Mouse (Mus musculus) limb, embryonic 14.5 days (tissue): ENCODE data around the gene Tsga10. TPM values are rescaled to one million over a fixed set of nuclear protein-coding genes. Genes with fewer than 3 reads are reported as not detected.
"Not testable (repeated sequence)": the region's sequence is repeated elsewhere in the genome, so short reads cannot be mapped to it uniquely, and the experiment has no call there.

ENCODE experiments used
- ATAC-seq: fragments of 200-750 bp; cut with Nextera tagmentation; 2 replicates; pipeline ENCODE4 v1.8.0; 2017; ENCODE audit warnings: low read depth, moderate number of reproducible peaks, moderate TSS enrichment; ENCODE audit not compliant: low FRiP score
- DNase-seq: peaks from one replicate; pipeline ENCODE4 v3.0.0-alpha.2; 2015; ENCODE audit warnings: low spot score
- H3K27ac ChIP-seq: fragments of 300-500 bp; sonication (generic); replicated peaks from 2 replicates; pipeline ENCODE4 v1.5.1; 2014; ENCODE audit warnings: low read depth, mild to moderate bottlenecking, low read length, moderate library complexity, mixed read lengths
- H3K27me3 ChIP-seq: fragments of 300-500 bp; sonication (generic); 2 replicates; pipeline ENCODE4 v1.6.1; 2014; ENCODE audit warnings: low read length, mixed read lengths; ENCODE audit not compliant: control insufficient read depth, insufficient read depth
- H3K36me3 ChIP-seq: fragments of 300-500 bp; sonication (generic); 2 replicates; pipeline ENCODE4 v1.6.1; 2014; ENCODE audit warnings: mild to moderate bottlenecking, low read length, moderate library complexity, mixed read lengths; ENCODE audit not compliant: control insufficient read depth, insufficient read depth
- H3K4me1 ChIP-seq: fragments of 300-500 bp; sonication (generic); 2 replicates; pipeline ENCODE4 v1.6.1; 2014; ENCODE audit warnings: antibody characterized with exemption, low read length, mixed read lengths; ENCODE audit not compliant: control insufficient read depth, insufficient read depth
- H3K4me2 ChIP-seq: fragments of 300-500 bp; sonication (generic); replicated peaks from 2 replicates; pipeline ENCODE4 v1.6.1; 2014; ENCODE audit warnings: low read depth, mild to moderate bottlenecking, low read length, moderate library complexity; ENCODE audit not compliant: severe bottlenecking
- H3K4me3 ChIP-seq: fragments of 300-500 bp; sonication (generic); replicated peaks from 2 replicates; pipeline ENCODE4 v1.5.1; 2014; ENCODE audit warnings: low read length
- H3K9ac ChIP-seq: fragments of 300-500 bp; sonication (generic); 2 replicates; pipeline ENCODE4 v1.6.1; 2014; ENCODE audit warnings: mild to moderate bottlenecking, low read depth, low read length, moderate library complexity; ENCODE audit not compliant: severe bottlenecking
- H3K9me3 ChIP-seq: fragments of 300-500 bp; sonication (generic); 2 replicates; pipeline ENCODE4 v1.6.1; 2016; ENCODE audit warnings: low read length; ENCODE audit not compliant: control insufficient read depth
- POLR2A ChIP-seq: fragments of 200-500 bp; IDR thresholded peaks from 2 replicates; pipeline ENCODE4 v1.8.0; 2012; ENCODE audit warnings: inconsistent platforms, mild to moderate bottlenecking, moderate library complexity, borderline replicate concordance; ENCODE audit not compliant: insufficient read depth, insufficient read length; ENCODE audit errors: extremely low read depth
- WGBS: fragments of 180-500 bp; shearing (Covaris S2); extraction: QIAGEN DNeasy Blood & Tissue Kit; methylation state at CpG from one replicate; pipeline ENCODE4 v1.1.7; 2014; 5-methylcytosine and 5-hydroxymethylcytosine counted together
- polyA plus RNA-seq, 2 experiments: library from polyadenylated mRNA; depleted of rRNA in 1 of 2; stranded (reverse) in 1 of 2; unstranded in 1 of 2; fragments of >200 nt; fragmentation: Nextera tagmentation in 1 of 2; extraction: Ambion mirVana in 1 of 2; gene quantifications; 2 replicates each; pipeline versions ENCODE4 v1.2.1 to v1.2.3; 2012 to 2014

The Tsga10 gene
- polyA plus RNA-seq, 2 experiments = 4.9 to 6.1 TPM

GRCm38 (mm10) chr1:37850696-37851095 is 15.5 kb downstream of the Tsga10 start:
- no peaks in the 10 kb centered on the region for H3K9me3 ChIP-seq
- no peak overlapping the region for H3K4me2 ChIP-seq
- WGBS = 77% methylated on average over 2 of the region's 2 CpGs
- H3K4me1 ChIP-seq = no peaks in the 10 kb centered on the region
- H3K27ac ChIP-seq = no peak overlapping the region
- TF ChIP-seq POLR2A = no peak
- no peak overlapping the region for H3K4me3 ChIP-seq
- no peaks in the 10 kb centered on the region for H3K36me3 ChIP-seq
- no peak for DNase-seq
- ATAC-seq = no peak
- no peaks in the 10 kb centered on the region for H3K27me3 ChIP-seq
- no peak overlapping the region for H3K9ac ChIP-seq

DNA sequence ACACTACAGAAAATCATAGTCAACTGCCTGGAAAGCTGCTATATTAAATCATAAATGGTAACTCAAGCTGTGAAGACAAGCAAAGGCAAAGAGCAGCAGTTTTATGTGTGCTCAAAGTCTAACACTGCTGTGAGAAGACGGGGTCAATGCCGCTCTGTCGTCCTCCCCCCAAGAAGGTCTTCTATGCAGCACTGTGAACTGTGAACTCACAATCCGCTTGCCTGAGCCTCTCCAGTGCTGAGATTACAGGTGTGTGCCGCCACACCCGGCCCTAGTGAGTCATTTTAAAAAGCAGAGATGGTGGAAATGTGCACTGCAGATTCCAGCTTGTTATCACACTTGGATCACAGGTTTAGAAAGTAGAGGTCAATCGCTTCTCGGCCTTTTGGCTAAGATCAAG is 19.4 kb downstream of the Tsga10 start:
- DNase-seq (no peak), ATAC-seq (no peak)
- no peaks in the 10 kb centered on the region for H3K27me3 ChIP-seq
- no peak overlapping the region for H3K9ac ChIP-seq
- H3K27ac ChIP-seq = no peak overlapping the region
- no peak overlapping the region for H3K4me2 ChIP-seq
- H3K4me3 ChIP-seq = no peak overlapping the region
- H3K36me3 ChIP-seq = no peaks in the 10 kb centered on the region
- 79% methylated on average over 8 of the region's 8 CpGs for WGBS
- no peaks in the 10 kb centered on the region for H3K4me1 ChIP-seq
- no peaks in the 10 kb centered on the region for H3K9me3 ChIP-seq
- no peak for TF ChIP-seq POLR2A

DNA sequence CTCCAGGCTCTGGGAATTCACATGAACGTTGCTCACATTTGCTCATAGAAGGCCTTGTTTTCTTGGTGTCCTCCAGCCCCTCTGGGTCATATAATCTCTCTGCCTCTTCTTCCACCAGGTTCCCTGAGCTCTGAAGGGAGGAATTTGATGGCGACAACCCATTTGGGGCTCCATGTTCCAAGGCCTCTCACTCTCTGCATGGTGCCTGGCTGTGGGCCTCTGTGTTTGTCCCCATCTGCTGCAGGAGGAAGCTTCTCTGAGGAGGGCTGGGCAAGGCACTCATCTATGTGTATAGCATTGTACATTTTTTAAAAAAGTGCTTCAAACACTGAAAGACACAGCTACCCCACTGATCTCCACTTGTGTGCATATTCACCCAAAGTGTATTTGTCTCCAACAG is 34.5 kb downstream of the Tsga10 start:
- DNase-seq (no peak), ATAC-seq (no peak)
- Histone ChIP-seq H3K27ac (no peak overlapping the region), H3K4me2 (no peak overlapping the region), H3K4me3 (no peak overlapping the region), H3K9ac (no peak overlapping the region), H3K9me3 (no peaks in the 10 kb centered on the region), H3K27me3 (no peaks in the 10 kb centered on the region), H3K4me1 (no peaks in the 10 kb centered on the region), H3K36me3 (no peaks in the 10 kb centered on the region)
- no peak for TF ChIP-seq POLR2A
- 55% methylated on average over 2 of the region's 2 CpGs for WGBS

GRCm38 (mm10) chr1:37802291-37802690 is 63.9 kb downstream of the Tsga10 start:
- peak; percentile 4 for DNase-seq
- H3K4me2 ChIP-seq, H3K27ac ChIP-seq, H3K4me1 ChIP-seq, H3K27me3 ChIP-seq, ATAC-seq, H3K36me3 ChIP-seq, H3K4me3 ChIP-seq, H3K9me3 ChIP-seq, H3K9ac ChIP-seq: not testable (repeated sequence)
- 77% methylated on average over 1 of the region's 1 CpGs for WGBS

DNA sequence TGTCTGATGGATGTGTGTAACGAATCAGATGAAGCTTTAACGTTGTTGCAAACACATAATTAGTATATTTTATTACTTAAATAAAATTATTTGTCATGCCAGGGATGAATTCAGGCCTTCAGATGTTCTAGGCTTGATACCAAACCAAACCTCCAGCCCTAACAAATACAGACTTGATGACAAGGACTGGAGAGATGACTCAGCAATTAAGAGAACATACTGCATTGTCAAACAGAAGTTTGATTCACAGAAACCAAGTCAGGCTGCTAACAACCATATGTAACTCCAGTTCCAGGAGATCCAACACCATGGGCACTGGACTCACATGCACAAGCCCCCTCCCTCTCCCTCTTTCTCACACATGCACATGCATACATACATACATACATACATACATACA is 65.9 kb downstream of the Tsga10 start:
- Histone ChIP-seq H3K4me3 (no peak overlapping the region), H3K27me3 (no peaks in the 10 kb centered on the region), H3K9me3 (no peaks in the 10 kb centered on the region), H3K4me1 (no peaks in the 10 kb centered on the region), H3K36me3 (no peaks in the 10 kb centered on the region), H3K9ac (no peak overlapping the region), H3K4me2 (no peak overlapping the region), H3K27ac (no peak overlapping the region)
- DNase-seq = no peak
- TF ChIP-seq POLR2A = no peak
- no peak for ATAC-seq
- 86% methylated on average over 2 of the region's 2 CpGs for WGBS

- H3K4me2 ChIP-seq = no peak overlapping the region
- WGBS = 60% methylated on average over 3 of the region's 3 CpGs
- no peak for ATAC-seq
- no peak for TF ChIP-seq POLR2A
- DNase-seq = no peak
- no peak overlapping the region for H3K27ac ChIP-seq
- H3K36me3 ChIP-seq = no peaks in the 10 kb centered on the region
- no peaks in the 10 kb centered on the region for H3K27me3 ChIP-seq
- H3K4me1 ChIP-seq = no peaks in the 10 kb centered on the region
- H3K9ac ChIP-seq = no peak overlapping the region
- no peaks in the 10 kb centered on the region for H3K9me3 ChIP-seq
- no peak overlapping the region for H3K4me3 ChIP-seq
Observed at GRCm38 (mm10) chr1:37799505-37799904, 66.7 kb downstream of the Tsga10 start.
